Mouse (Mus musculus): Measurements from ENCODE around the gene Zranb3.
"Not testable (repeated sequence)": the region's sequence is repeated elsewhere in the genome, so short reads cannot be mapped to it uniquely, and the experiment has no call there.

Gene Zranb3

GRCm38 (mm10) chr1:128102641-128103461, at the start of gene Zranb3, which contains the start of gene R3hdm1:
TSS of gene Zranb3 (minus strand) at chr1:128103047.
TSS of gene R3hdm1 (plus strand) at chr1:128103301.
- peak; percentile 100 for DNase-seq (ENCODE audit: low spot score)

DNA sequence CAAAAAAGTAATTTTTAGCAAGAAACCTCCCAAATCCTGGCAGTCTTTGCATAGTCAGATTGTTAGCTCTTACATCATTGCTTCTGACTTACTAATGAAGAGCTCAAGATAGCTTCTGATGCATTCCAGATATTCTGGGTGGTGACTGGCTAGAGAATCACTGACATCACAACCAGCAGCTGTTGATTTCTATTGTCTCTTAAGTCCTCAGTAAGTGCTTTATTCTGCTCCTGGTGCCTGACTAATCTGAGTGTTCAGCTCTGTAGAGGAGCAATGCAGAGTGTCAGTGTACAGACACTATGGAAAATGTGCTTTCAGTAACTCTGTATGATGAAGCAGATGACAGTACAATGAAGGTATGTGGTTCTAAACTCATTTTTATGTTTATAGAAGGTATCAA, 38.9 kb upstream of the Zranb3 start:
- DNase-seq (ENCODE audit: low spot score), result no peak

DNA sequence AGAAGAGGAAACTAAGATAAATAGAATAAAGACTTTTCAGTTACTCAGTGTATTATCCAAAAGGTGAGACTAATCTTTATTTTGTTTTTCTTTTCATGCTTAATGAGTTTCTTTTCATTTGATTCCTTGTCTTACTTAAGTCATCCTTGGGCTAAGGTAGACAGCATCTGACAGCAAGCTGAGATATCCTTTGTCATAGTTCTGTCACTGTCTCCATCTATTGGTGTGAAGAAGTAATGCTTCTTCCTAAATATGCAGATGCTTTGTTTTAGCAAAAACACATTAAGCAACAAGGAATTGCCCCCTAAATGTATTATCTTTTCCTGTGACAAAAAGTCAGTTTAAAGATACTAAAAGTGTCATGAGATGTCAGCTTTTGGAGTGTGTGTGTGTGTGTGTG, 38.2 kb upstream of the Zranb3 start:
- no peak for DNase-seq (ENCODE audit: low spot score)

- DNase-seq (ENCODE audit: low spot score), result not testable (repeated sequence)
Measured at GRCm38 (mm10) chr1:128136222-128136621, 33.4 kb upstream of the Zranb3 start.

DNA sequence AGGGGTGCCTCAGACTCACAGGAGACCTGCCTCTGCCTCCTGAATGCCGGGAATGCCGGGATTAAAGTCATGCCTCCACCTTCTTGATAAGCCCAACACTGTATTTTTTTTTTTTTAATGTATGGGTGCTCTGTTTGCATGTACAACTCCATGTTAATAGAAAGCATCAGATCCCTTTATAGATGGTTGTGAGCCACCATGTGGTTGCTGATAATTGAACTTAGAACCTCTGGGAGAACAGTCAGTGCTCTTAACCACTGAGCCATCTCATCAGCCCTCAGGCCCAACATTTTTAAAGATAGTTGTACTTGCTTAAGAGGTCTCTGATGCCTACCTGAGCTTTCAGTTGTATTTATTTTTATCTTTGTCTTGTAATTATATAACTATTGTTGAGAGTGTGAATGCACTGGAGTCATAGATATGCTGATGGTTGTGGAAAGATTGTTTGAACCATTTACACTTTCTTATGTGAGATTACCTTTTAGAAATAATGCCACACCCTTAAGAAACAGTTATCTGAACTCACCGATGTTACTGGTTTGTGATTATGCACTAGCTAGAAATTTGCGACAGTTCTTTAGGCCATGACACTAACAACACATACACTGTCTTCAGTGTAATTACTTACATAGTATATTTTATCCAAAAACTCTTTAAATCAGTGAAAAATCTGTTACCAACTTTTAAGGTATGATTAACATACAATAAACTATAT, 18.2 kb upstream of the Zranb3 start:
- DNase-seq (ENCODE audit: low spot score), result no peak

GRCm38 (mm10) chr1:128103520-128104088, 757 bp upstream of the Zranb3 start:
- DNase-seq (ENCODE audit: low spot score), result no peak

DNA sequence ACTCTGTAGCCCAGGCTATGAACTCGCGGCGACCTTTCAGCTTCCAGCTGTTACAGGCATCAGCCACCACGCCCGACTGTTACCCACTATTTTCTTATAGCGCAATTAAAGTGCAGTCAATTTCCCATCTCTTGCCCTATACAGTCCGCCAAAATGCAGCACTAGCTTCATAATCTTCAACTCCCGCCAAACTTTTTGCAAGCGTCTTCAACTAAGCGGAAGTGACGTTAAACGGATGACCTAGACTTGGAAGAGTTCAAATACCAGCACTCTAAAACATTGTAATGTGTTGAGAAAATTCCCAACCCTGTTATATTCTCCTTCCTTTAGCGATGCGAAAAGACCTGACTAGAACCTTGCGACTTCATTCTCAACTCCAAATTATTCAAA, 601 bp downstream of the Zranb3 start:
- DNase-seq (ENCODE audit: low spot score), result no peak

DNA sequence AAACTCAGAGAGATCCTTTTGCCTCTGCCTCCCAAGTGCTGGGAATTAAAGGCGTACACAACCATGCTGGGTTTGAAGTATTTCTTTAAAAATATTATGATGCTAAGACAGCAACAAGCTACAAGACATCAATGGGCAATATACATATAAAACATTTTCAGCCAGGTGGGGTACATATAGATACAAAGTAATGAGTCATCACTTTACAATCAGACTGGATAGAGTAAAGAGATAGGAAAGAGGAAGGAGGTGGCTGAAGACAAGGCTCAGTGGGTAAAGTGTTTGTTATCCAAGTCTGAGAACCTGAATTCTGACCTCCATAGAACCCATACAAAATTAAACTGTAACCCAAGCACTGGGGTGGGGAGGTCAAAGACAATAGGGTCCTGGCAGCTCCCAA, 4.5 kb downstream of the Zranb3 start:
- no peak for DNase-seq (ENCODE audit: low spot score)

DNA sequence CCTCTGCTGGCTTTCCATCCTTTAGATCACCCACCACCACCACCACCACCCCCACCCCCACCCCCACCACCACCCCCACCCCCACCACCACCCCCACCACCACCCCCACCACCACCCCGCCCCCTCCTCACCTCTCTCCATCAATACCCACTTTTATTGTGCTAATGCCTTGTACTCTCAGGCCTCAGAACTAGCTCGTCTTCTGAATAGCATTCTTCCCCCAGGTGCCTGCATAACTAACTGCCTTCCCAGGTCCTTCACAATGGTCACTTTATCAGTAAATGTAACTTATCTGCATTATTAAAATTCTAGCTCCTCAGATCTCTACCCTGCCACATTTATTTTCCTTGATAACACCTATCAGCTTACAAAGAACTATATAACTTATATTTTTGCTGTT, 8.2 kb downstream of the Zranb3 start:
- DNase-seq (ENCODE audit: low spot score), result no peak

DNA sequence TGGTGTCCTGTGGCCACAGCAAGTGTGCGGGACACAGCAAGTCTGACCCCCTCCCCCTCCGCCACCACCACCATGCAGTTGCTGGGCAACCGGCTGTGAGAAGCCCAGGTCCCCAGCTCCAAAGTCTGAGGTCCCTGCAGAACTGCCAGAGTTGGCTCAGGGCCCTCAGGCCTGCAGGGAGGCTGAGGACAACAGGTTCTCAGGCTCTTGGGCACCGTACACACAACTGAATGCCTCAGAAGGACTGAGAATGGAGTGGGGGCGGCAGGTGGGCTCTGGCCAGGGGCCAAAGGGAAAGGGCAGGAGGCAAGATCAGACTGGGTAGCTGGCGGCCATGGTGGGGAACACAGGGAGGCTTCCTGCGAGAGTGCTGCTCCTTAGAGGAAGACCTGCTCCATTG, 20.0 kb downstream of the Zranb3 start:
- no peak for DNase-seq (ENCODE audit: low spot score)

DNA sequence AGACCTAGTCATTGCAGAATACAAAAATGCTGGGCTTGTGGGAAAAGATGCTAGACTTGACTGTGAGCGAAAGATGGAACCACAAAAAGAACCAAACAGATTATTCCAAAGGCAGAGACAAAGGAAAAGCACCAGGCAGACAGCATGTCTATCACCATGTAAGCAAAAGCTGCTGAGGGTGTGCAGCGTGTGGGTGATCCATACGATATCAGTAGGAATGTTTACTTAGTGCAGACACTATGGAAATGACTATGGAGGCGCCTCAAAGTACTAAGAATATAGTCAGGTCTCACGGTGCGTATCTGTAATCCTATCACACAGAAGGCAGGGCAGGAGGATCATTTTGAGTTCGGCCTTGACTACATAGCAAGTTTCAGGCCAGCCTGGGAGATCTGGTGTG, 21.0 kb downstream of the Zranb3 start:
- DNase-seq (ENCODE audit: low spot score), result no peak

- DNase-seq (ENCODE audit: low spot score), result no peak
Measured at GRCm38 (mm10) chr1:128080936-128081696, 21.7 kb downstream of the Zranb3 start.

GRCm38 (mm10) chr1:128078646-128079045, 24.2 kb downstream of the Zranb3 start:
- DNase-seq (ENCODE audit: low spot score), result no peak

DNA sequence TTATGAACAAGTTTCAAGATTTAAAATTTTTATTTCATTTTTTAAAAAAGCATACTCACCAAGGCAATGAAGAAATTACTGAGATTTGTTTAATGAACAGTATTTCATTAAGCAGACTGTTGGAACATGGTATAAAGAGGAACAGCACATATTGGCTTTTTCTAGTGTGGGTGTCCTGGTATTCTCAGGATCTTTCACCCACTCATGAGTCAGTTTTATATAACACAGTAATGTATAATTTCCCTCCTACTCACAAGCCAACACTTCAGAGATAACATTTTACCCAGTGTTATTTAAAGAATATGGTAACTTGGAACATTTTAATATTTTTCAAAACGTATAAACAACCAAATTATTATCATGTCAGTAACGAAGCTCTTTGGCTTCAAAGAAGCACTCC, 25.1 kb downstream of the Zranb3 start:
- DNase-seq (ENCODE audit: low spot score), result no peak

GRCm38 (mm10) chr1:128076791-128077479, 25.9 kb downstream of the Zranb3 start:
- DNase-seq (ENCODE audit: low spot score), result no peak

- no peak for DNase-seq (ENCODE audit: low spot score)
Measured at GRCm38 (mm10) chr1:128073051-128073450, 29.8 kb downstream of the Zranb3 start.

DNA sequence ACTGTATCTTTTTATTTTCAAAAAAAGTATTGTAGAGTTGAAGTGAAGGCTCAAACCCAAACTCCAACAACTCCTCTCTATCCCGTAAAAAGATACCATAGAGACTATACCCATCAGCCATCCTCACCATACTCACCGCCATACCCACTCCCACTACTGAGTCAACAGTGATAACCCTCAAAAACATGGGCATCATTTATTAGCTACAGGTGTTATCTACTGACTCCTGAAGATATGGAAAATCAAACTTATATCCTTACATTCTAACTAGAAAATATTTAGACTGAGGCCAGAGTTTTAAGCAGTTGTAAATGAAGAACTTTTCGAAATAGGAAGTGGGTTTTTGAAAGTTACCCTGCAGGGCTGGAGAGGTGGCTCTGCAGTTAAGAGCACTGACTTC, 32.8 kb downstream of the Zranb3 start:
- DNase-seq (ENCODE audit: low spot score), result no peak

- no peak for DNase-seq (ENCODE audit: low spot score)
Measured at GRCm38 (mm10) chr1:128068945-128069397, 33.9 kb downstream of the Zranb3 start.

- no peak for DNase-seq (ENCODE audit: low spot score)
Measured at GRCm38 (mm10) chr1:128064716-128065115, 38.1 kb downstream of the Zranb3 start.

DNA sequence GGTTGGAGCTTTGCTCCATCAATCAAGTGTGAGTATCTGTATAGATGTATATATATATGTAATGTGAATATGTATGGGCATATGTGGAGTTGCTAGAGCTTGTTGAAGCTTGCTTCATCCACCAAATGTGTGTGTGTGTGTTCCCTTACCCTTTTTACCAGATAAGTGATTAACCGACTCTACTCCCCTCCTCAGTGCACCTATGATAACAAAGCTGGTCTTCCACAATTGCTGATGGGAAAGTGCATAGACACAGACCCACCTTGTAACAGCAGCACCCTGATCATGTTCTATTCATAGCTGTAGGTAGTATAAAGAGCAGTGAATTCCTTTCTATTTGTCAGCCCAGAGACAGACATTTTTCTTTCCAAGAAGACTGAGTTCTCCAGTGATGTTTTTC, 40.7 kb downstream of the Zranb3 start:
- no peak for DNase-seq (ENCODE audit: low spot score)

DNA sequence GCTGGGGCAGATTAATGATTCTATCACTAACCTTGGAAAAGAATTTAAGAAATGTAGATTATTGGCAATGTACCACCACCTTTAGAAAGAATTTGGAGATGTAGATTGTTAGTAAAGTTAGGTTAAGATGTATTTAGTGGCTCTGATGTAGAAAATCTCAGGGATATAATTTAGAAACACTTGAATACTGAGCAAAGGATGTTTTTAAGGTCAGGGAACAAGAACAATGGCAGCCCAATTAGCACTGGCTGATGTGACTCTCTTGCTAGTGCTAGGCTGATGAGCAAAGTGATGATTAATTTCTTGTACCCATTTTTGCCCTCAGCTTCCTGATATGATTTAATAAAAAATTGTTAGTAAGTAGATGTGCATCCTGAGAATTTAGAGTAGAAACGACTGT, 41.4 kb downstream of the Zranb3 start:
- no peak for DNase-seq (ENCODE audit: low spot score)
